Mouse (Mus musculus) bone marrow, adult 2 months (tissue): ENCODE measurements around the gene Agbl5.

Experiments
- CTCF ChIP-seq: fragments of 200-500 bp; IDR thresholded peaks from 2 replicates; pipeline ENCODE4 v1.5.1; 2011; ENCODE audit warnings: low read length, control low read depth; ENCODE audit not compliant: control insufficient read depth, insufficient read depth
- POLR2A ChIP-seq: fragments of 200-500 bp; IDR thresholded peaks from 2 replicates; pipeline ENCODE4 v1.6.1; 2011; ENCODE audit warnings: low read depth, mild to moderate bottlenecking, control low read depth, low read length, borderline replicate concordance; ENCODE audit not compliant: control insufficient read depth

DNA sequence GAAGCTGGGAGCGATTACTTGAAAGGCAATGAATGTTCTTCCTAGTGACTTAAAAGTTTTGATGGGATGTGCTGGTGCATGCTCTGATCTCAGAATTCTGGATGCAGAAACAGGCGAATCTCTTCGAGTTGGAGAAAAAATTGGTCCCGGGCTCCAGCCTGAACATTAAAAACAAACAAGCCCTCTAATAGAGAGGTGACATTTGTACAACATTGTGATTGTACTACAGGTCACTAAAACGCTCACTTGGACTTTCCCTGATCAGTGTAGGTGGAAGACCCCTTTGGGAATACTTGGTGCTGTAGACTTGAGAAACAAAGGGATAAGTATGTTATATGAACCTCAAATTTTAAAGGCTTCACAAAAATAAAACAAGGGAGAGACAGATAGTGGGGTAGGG lies 1.8 kb upstream of the Agbl5 start:
- TF ChIP-seq POLR2A (no peak), CTCF (no peak)
